ENCODE assay signal across 1 mouse cellular context in the genomic region with DNA sequence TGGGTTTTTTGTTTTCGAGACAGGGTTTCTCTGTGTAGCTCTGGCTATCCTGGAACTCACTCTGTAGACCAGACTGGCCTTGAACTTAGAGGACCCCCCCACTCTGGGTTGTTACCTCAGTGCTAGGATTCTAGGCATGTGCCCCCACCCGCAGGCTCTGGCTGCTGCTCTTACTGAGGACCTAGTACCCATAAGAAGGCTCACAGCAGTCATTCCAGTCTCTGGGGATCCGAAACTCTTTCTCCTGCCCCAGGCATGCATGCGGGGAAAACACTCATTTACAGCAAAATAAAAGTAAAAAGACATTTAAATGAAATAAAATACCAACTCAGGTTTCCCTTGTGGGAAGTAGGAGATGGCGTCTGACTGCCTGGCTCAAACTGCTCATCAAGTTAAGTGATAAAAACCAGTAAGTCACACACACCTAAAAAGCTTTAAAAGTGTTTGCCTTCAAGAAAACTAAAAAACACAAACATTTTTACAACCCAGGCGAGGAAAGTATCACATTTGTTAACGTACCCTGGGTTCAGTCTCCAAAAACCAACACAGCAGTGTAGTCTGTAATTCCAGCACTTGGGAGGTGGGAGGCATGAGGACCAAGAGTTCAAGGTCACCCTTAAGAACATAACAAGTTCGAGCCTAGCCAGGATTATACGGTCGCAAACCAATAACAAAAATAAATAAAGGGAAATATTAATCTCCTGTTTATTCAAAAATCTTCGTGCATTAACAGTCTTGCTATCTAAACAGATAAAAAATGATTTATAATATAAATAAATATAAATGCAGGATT.
TF ChIP-seq lines count a peak whose summit lies in the region.

No protein-coding gene starts in this region.

TF ChIP-seq in CH12.LX, 34 proteins besides CTCF, POLR2A, EP300 and RAD21:
- TF ChIP-seq UBTF (IDR thresholded peaks at IDR 0.05; ENCODE audit: low read depth, low read length) (0 out of 2 replicates have a peak, but pooled peaks have one; percentile 35), MXI1 (IDR thresholded peaks at IDR 0.05; ENCODE audit: low read depth, low read length) (peak; percentile 60; the same call in 1 of the 2 replicates), POLR2AphosphoS2 (IDR thresholded peaks at IDR 0.05; ENCODE audit: low read depth, low read length) (0 out of 2 replicates have a peak, but pooled peaks have one; percentile 50), CHD1 (IDR thresholded peaks at IDR 0.05; ENCODE audit: low read depth, low read length) (peak; percentile 89; the same call in 1 of the 2 replicates), MAZ (IDR thresholded peaks at IDR 0.05; ENCODE audit: low read depth, low read length) (0 out of 2 replicates have a peak, but pooled peaks have one; percentile 3), ZMIZ1 (IDR thresholded peaks at IDR 0.05; ENCODE audit: low read depth, low read length) (no peak), SIN3A (IDR thresholded peaks at IDR 0.05; ENCODE audit: low read length) (peak; percentile 7; the same call in 1 of the 2 replicates), JUND (conservative IDR thresholded peaks at IDR 0.05; ENCODE audit: low read depth, low read length) (no peak)
